Mouse (Mus musculus): ENCODE results near the gene Trhr2. TPM values are rescaled to one million over a fixed set of nuclear protein-coding genes. Genes with fewer than 3 reads are reported as not detected.

Trhr2 gene
- not detected for polyA plus RNA-seq (2017; shearing (Covaris generic))

DNA sequence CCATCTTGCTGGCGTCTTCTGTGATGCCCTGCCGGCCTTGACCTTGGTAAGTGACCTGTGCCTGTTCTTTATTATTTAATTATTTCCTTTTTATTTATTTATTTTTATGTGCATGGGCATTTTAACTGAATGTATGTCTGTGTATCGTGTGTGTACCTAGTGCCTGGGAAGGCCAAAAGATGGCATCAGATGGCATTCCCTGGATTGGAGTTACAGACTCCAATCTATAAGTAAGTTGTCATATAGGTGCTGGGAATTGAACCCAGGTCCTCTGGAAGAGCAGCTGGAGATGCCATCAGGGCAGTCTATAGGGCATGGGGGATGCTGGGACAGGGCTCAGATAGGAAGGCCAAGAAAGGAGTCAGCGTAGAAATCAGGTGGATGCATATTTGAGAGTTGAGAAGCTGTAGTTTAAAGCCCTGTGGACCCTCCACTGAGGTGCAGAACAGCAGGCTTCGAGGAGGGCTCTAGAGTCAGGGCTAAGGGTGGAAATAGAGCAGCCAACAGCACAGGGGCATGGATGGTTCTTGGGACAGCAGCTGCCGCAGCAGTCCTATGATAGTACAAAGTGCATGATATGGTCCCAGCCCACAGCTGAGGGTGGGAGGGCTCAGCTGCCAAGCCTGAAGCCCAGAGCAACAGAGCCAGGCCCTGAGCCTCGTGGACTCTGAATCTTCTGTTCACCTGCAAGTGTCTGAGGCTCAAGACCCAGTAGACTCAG is at the start of gene Trhr2:
Gene Trhr2 (minus strand): TSS at position 51 of the 721 bp plus-strand sequence.

DNA sequence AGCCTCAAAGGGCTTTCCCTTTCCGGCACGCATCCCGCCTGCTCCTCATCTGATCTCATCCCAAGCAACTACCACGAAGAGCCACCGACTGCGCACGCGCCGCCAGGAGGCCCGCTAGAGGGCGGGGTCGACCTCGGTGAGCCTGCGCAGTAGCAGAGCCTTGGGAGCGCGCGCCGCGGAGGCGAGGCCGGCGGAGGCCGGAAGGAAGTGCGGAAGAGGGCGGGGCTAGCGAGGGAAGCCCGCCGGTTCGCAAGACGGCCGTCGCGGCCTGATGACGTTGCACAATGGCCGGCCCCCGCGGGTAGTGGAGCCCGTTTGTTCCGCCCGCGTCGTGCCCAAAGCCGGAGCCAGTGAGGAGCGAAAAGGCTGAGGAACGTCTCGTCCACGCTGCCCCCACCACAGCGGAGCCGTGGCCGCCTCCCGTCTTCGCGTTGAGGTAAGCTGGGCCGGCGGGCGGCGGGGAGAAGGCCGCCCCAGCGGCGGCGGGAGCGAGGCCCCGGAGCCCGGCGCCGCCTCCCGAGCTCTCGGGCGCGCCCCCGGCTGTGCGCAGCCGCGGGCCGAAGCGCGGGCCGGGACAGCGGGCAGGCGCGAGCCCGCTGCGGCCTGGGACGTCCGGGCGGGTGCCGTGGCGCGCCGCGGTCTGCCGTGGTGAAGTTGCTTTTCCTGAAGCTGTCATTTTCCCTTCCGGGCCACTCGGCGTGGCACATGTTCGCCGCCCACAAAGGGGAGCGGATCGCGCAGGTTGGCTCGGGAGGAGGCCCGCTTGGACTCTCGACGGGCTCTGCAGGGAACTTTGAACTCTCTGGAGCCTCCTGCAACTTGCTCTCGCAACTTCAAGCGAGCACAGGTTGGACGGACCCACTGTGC is 16.1 kb upstream of the Trhr2 start, which contains the start of gene Zc3h18:
Gene Zc3h18 (plus strand): TSS at position 245 of the 867 bp plus-strand sequence.

Other genes starting within 250 kb of the Trhr2 start
- gene Zfpm1, start 78.6 kb downstream of the Trhr2 start, polyA plus RNA-seq (2017; shearing (Covaris generic)) = 49.6 TPM
- 53.8 TPM for gene Zc3h18, start 15.9 kb upstream of the Trhr2 start, polyA plus RNA-seq (2017; shearing (Covaris generic))
- not detected for gene Il17c, start 61.3 kb upstream of the Trhr2 start, polyA plus RNA-seq (2017; shearing (Covaris generic))
- 489 TPM for gene Cyba, start 72.2 kb upstream of the Trhr2 start, polyA plus RNA-seq (2017; shearing (Covaris generic))
- gene Mvd, start 82.7 kb upstream of the Trhr2 start, polyA plus RNA-seq (2017; shearing (Covaris generic)) = 7.1 TPM
- gene Snai3, start 100.0 kb upstream of the Trhr2 start, polyA plus RNA-seq (2017; shearing (Covaris generic)) = 11.0 TPM
- 202 TPM for gene Rnf166, start 115.3 kb upstream of the Trhr2 start, polyA plus RNA-seq (2017; shearing (Covaris generic))
- gene Ctu2, start 115.4 kb upstream of the Trhr2 start, polyA plus RNA-seq (2017; shearing (Covaris generic)) = 47.3 TPM
- gene Piezo1, start 190.6 kb upstream of the Trhr2 start, polyA plus RNA-seq (2017; shearing (Covaris generic)) = 36.6 TPM
- gene Cdt1, start 207.3 kb upstream of the Trhr2 start, polyA plus RNA-seq (2017; shearing (Covaris generic)) = 115 TPM
- 185 TPM for gene Aprt, start 216.2 kb upstream of the Trhr2 start, polyA plus RNA-seq (2017; shearing (Covaris generic))

Measured in effector memory CD4-positive, alpha-beta T cell, adult 7 months (primary cell).